Mouse (Mus musculus) lung, postnatal 0 days (tissue): ENCODE measurements around the gene Efl1.

Experiments
- CTCF ChIP-seq: IDR thresholded peaks from 2 replicates; pipeline ENCODE4 v1.5.1; 2016; ENCODE audit warnings: antibody characterized with exemption, mild to moderate bottlenecking
- EP300 ChIP-seq: IDR thresholded peaks from 2 replicates; pipeline ENCODE4 v1.6.1; 2016; ENCODE audit warnings: antibody characterized with exemption, mild to moderate bottlenecking, control low read depth

GRCm38 (mm10) chr7:82734748-82735600 is 86.6 kb downstream of the Efl1 start:
- TF ChIP-seq CTCF (no peak), EP300 (no peak)
